Mouse (Mus musculus): Measurements from ENCODE around the gene Crybg2.

Gene Crybg2

DNA sequence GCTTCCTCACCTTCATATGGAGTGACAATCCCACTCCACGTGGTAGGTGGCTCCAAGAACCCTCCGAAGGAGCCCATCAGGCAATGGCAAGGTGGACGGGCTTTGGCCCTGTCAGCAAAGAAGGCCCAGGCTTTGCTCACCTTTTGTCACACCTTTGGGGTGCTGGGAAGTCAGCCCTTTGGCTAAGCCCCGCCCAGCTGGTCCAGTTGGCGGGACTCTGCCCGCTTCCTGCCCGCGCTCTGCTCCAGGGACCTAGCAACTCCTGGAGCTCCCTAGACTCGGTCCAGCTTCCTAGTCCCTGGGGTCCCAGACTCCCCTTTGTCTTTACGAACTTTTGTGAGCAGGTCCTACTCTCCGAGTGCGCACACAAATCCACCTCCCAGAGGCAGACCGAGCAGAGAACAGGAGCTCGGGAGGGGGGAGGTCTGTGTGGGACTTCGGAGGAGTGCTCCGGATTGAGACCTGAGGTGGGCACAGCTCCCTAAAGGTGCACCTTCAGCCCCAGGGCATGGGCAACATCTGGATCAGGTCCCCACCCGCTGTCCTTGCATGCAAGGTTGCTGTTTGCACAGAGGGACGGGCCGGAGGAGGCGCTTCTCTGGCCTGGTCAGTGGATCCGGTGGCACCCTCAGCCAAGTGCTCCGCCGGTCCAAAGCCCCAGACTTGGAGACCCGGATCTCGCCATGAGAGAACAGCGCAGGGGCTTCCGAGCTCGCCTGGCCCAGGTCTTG, at the start of gene Crybg2:
Crybg2 (plus strand) TSS at position 681 of the 731 bp plus-strand sequence.
- DNase-seq (ENCODE audit: low spot score), result no peak

GRCm38 (mm10) chr4:134011450-134012414, 48.9 kb upstream of the Crybg2 start:
- no peak for DNase-seq (ENCODE audit: low spot score)

GRCm38 (mm10) chr4:134012858-134013528, 47.6 kb upstream of the Crybg2 start:
- DNase-seq (ENCODE audit: low spot score), result no peak

DNA sequence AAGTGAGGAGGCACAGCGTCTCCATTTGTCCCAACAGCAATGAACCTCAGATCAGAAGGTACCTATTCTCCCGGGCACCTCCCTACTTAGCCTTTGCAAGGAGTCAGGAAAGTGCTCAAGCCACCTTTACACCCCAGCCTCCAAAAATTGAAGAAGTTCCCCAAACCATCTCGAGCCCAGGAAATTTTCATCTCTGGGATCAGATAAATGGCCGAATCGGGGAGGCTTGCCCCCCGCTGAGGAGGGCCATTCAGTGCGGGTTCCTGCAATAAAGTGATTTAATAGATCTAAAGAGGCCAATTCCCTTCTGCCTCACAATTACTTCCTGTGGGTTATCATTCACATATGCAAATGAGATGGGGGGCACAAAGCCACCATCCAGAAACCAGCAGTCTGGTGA, 44.4 kb upstream of the Crybg2 start:
- DNase-seq (ENCODE audit: low spot score), result no peak

- no peak for DNase-seq (ENCODE audit: low spot score)
These were observed 43.8 kb upstream of the Crybg2 start for GRCm38 (mm10) chr4:134016767-134017166.

- DNase-seq (ENCODE audit: low spot score), result no peak
These were observed 43.3 kb upstream of the Crybg2 start for GRCm38 (mm10) chr4:134017201-134017865.

DNA sequence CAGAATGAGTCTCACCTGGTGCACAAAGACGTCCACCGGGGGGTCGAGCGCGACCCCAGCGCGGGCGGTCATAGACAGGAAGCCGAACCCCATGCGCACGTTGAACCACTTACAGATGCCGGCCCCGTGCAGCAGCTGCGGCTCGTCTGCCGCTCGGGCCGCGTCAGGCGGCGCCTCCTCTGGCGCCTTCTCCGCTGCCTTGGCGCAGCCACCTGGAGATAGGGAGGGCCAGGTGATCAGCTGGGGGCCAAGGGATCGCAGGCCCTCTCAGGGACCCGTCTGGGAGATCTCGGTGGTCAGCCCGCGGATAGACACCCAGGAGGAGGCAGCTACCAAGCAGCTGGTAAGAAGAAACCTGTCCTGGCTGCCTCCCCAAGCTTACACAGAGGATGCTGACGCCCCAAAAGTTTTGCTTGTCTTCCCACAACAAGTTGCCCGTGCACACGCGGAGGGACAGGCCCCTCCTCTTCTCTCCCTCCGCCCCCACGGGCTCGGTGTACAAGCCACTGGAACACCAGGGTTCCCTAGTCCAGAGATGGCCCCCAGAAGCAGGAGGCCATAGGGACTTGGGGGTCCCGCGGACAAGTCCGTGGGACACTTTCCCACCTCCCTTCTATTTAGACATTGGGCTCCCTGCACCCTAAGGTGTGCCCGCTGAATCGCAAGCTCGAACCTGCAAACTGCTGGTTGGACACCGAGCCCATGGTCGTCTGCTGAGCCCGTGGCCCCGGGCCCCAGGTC, 42.4 kb upstream of the Crybg2 start:
- no peak for DNase-seq (ENCODE audit: low spot score)

DNA sequence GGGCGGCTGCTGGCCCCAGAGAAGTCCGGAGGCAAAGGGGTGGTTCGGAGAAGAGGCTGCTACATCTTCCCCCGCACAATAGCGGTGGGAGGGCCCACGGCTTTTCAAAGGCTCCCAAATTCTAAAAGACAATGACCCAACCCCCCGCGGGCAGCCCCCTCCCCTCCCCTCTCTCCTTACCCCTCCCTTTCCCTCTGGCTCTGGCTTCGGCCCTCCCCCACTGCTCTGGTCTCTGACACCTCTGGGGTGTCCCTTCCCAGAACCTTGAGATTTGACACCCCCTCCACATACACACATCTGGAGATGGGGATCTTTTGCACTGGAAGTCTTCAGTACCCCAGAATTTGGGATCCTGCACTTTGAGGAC, 41.9 kb upstream of the Crybg2 start, which contains the start of gene Lin28a:
Lin28a (minus strand) TSS at position 63 of the 367 bp plus-strand sequence.
- DNase-seq (ENCODE audit: low spot score), result no peak

GRCm38 (mm10) chr4:134019210-134019609, 41.4 kb upstream of the Crybg2 start:
- DNase-seq (ENCODE audit: low spot score), result no peak

DNA sequence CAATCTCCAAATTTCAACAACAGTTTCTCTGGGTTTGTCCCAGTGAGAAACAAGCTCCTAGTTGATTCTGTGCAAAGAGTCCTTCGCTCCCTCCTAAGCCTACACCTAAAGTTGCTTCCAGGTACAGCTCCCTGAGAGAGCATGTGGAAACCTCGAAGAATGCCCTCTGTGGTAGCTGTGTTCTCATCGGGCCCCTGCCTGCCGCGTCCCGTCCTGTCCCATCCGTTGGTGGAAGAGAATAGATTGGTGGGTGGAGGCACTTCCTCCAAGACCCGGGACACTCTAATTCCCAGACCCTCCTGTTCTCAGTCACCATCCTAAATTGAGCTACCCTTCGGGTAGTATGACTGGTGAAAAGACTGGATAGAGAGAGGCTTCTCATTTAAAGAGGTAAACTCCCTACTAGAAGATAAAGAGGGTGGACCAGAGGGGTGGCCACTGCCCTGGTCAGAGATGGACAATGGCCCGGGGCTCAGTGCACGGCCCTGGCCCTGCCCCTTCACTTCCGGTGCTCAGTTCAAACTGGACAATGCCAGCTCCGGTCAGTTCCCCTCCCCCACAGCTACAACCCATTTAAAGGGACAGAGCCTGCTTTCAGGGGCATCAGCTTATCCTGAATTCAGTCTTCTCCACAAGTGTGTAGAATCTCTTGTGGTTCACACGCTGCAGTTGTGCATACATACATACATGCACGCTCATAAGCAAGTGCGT, 40.8 kb upstream of the Crybg2 start:
- DNase-seq (ENCODE audit: low spot score), result no peak

GRCm38 (mm10) chr4:134020621-134021020, 40.0 kb upstream of the Crybg2 start:
- DNase-seq (ENCODE audit: low spot score), result peak; percentile 33

DNA sequence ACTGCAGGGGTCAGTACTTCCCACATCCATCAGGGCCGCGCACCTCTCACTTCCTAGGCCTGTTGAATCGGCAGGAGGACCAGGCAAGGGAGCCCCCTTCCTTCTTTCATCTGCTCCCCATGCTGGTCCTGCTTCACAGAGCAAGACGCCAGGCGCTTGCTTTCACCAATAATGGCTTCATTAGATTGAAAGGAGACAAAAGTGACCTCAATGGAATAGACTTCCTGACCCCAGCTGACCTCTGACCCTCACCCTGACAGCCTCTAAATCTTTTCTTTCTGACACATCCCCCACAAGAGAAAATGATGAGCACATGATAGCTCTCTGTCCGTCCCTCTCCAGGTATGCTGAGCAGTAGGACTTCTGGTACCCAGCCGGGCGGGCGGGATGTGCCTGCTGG, 34.8 kb upstream of the Crybg2 start:
- no peak for DNase-seq (ENCODE audit: low spot score)

- DNase-seq (ENCODE audit: low spot score), result peak; percentile 84
These were observed 24.7 kb upstream of the Crybg2 start for GRCm38 (mm10) chr4:134035953-134036352.

DNA sequence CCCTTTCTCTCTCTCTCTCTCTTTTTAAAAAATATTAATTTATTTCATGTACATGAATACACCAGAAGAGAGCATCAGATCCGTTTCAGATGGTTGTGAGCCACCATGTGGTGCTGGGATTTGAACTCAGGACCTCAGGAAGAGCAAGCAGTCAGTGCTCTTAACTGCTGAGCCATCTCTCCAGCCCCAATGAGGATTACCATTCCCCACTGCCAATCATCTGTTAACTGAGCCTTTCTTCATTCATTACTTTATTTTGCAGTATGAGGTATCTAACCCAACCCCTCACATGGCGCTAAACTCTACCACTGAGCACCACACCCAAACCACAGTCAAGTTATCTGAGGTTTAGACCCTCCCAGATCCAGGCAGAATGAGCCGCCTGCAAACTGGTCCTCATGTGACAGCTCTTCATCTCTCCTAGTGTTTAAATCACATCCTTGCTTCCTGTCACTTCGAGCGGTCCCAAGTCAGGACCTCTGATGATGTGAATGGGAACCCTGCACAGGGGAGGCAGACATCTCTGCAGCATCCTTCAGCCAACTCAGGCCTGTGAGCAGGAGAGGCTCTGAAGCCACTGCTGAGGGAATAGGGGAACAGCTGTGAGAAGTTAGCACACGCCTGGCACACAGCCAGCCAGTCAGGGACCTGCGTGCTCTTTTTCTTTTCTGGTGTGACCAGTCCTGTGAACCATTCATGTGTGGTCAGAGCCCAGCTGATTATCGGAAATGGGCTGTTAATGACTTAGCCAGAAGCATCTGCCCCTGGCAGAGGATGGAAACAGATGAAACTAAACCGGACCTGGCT, 19.1 kb upstream of the Crybg2 start:
- peak; percentile 24 for DNase-seq (ENCODE audit: low spot score)

- no peak for DNase-seq (ENCODE audit: low spot score)
These were observed 17.6 kb upstream of the Crybg2 start for GRCm38 (mm10) chr4:134043041-134043440.

DNA sequence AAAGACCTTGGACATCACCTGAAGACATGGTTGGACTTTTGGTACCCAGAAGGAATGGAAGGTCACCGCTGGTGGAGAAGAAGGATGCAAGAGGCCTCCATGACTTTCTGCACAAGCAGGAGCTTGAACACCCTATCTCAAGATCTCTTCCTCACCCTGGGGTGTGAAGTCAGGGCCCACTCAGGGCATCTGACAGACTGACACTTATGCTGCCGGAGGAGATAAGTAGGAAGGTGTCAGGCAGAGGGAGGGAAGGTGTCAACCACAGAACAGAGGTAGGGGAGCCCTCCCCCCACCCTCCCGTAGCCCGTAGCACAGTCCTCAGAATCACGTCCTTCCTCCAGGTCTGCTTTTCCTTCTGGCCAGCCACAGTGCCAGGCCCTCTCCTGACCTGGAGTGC, 13.0 kb upstream of the Crybg2 start:
- DNase-seq (ENCODE audit: low spot score), result no peak

DNA sequence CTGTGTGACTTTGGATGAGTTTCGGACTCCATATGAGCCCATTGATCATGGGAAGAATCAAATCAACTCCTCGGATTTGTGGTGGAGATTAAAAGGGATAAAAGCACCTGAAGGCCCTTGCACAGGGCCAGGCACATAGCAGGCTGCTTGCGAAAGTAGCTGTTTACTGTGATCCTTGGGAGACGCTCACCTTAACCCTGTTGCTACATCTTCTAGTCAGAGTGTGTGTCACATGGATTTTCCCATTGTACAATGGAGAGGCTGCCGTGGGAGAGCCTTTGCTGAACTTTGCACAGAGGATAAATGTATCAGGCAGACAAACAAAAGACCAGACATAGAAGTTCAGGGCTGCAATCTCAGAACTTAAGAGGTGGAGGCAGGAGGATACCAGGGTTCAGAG, 8.7 kb upstream of the Crybg2 start:
- DNase-seq (ENCODE audit: low spot score), result no peak

GRCm38 (mm10) chr4:134052560-134052959, 8.1 kb upstream of the Crybg2 start:
- peak; percentile 24 for DNase-seq (ENCODE audit: low spot score)

DNA sequence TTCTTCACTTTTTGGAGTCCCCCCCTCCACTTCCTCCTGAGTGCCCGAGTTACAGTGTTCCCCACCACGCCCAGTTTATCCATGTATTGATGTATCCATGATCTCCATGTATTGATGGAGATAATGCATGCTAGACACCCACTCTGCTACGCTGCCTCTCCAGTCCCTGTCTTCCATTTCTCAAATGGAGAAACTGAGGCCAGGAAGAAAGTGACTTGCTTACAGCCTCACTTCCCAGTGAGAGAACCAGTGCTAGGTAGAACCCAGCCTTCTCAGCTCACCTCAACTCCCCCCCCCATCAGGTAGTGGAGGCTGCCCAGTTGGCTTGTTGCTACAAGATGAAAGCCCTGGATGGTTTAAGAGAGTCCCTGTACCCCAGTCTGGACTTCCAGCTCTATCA, 7.1 kb upstream of the Crybg2 start, which contains the start of gene Zfp683:
Zfp683 (plus strand) TSS at position 301 of the 400 bp plus-strand sequence.
- no peak for DNase-seq (ENCODE audit: low spot score)

All from layer of hippocampus, adult 11-12 months (tissue).